Mouse (Mus musculus) frontal cortex, postnatal 10 days (tissue): ENCODE data around the gene Zswim3.

Experiments used
- DNase-seq, 2 experiments: peaks; one replicate each; pipeline ENCODE4 v3.0.0; 2022; ENCODE audit warnings: low spot score in 2 of 2, mixed read lengths in 1 of 2

Zswim3 gene

DNA sequence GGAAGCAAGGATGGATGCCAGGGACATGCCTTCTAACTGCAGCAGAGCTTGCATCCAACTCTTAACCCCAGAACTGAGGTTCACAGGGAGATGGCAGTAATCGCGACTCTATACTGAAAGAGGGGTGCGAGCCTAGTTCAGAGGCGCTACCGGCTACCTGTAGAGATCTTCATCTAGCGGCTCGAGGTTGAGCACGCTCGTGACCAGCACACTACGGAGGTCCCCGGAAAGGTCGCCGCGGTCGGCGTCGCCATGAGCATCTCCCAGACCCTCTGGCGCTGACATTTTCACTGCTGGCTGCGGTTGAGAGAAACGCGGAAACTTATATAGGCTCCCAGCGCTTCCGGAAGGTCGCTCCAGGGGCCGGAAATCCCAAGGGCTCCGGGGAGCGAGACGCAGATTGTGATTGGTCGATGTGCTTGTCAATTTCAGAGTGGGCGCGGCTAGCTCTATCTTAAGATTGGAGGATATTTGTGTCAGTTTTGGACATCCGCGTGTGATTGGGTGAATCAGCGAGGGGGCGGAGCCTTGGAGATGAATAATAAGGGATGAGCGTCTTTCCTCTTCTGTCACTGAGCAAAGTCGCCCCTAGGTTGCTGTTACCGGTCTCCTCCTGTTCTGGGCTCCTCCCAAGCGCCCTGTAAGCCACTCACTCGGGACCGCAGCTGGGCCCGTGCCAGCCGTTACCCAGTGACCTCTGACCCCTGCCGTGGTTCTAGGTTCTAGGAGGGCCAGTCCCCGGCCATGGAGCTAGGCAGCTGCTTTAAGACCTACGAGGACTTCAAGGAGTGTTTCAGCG lies at the start of gene Zswim3, which contains the start of gene Acot8:
Gene Zswim3, plus strand, starts transcription at position 566 of the 799 bp plus-strand sequence.
Gene Acot8, minus strand, starts transcription at position 350 of the 799 bp plus-strand sequence.
- DNase-seq: peak; percentile 98 to 99

- no peak for DNase-seq
These were observed 47.1 kb upstream of the Zswim3 start for GRCm38 (mm10) chr2:164757841-164758240.

DNA sequence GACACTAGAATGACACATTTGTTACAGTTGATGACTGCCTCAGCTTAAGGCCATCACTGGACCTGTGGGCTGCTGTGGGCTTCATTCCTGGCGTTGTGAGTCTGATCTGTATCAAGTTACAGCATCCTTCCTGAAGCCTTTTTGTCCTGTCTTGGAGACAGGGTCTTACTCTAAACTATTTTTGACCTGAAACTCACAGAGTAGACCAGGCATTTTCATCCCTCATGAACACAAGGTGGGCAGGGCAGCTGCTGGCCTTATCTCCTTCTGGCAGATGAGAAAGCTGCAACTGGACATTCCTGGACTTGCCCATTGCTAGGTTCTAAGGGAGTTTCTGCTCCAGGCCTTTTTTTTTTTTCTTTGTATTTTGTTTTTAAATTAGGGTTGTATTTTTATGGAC lies 46.2 kb upstream of the Zswim3 start:
- no peak for DNase-seq

DNA sequence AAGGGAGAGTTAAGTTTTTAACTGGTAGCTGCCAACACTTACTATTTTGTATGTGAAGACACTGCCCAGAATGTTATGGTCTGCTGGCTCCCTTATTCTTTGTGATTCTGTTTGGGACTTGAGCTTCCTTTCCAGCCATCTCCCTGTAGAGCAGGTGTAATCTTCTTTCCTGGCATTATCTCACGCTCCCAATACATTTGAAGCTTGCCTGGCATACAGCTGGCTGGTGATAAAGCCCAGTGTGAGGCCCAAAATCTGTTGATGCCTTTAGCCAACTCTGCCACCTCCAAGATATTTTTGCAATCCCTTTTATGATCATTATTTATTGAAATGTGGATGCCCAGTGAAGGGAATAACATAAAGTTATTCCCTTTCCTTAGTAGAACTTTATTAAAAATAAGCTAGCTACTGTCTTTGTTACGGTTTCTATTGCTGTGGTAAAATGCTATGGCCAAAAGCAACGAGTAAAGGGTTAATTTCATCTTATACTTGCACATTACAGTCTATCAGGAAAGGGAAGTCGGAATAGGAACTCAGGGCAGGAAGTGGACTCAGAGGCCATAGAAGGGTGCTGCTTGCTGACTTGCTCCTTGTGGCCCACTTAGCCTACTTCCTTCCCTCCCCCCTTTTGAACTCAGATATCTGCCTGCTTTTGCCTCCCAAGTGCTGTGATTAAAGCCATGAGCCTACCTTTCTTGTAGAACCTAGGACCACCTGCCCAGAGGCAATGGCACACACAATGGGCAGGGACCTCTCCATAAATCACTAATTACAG lies 44.7 kb upstream of the Zswim3 start:
- no peak for DNase-seq

GRCm38 (mm10) chr2:164761502-164761901 lies 43.4 kb upstream of the Zswim3 start:
- no peak for DNase-seq

- no peak for DNase-seq
These were observed 42.9 kb upstream of the Zswim3 start for GRCm38 (mm10) chr2:164761971-164762370.

GRCm38 (mm10) chr2:164762593-164762992 lies 42.3 kb upstream of the Zswim3 start:
- no peak for DNase-seq

DNA sequence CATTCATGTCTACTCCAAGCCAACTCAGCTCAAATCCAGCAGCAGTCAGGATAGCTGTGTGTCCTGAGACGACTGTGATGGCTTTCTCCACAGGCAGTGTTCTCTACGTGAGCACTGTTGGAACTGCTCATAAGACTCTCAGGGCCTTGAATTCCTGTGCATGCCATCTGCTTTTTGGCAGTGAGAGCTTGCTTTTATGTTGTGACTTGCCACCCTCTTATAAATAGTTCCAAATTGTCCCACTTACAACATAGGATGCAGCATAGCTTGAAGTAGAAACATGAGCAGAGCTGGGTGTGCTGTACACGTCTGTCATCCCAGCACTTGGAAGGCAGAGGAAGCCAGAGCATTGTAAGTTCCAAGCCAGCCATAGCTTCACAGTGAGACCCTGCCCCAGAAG lies 39.1 kb upstream of the Zswim3 start:
- no peak for DNase-seq

DNA sequence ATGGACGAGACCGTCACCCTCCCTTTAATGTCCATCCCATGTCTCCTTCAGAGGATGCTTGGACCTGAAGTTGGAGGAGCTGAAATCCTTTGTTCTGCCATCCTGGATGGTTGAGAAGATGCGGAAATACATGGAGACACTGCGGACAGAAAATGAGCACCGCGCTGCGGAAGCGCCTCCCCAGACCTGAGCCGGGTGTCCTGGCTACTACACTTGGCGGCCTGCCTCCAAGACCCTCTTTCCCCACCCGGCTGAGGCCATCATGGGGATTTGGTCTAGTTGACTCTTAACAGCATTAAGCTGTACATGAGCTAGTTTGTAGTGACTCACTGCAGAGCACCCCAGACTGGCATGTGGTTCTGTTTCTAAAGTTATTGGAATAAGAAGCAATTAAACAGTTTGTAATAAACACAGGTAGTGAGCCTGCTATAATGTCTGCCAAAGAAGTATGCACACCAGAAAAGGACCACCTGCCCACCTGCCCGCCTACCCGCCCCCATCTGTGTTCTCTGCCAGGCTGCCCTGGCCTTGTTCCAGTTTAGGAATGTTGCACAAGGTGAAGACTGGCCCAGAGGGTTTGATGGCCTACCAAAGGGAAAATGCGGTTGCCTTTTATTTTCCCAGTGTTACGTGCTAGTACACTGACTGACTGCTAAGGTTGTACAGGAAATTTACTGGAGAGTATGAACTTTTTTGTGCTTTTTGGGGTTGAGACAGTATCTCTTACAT lies 36.9 kb upstream of the Zswim3 start:
- no peak for DNase-seq

- peak; percentile 98 for DNase-seq
These were observed 35.5 kb upstream of the Zswim3 start, which contains the start of gene Ube2c for GRCm38 (mm10) chr2:164769258-164770037. TSS of gene Ube2c (plus strand) at chr2:164769898.

DNA sequence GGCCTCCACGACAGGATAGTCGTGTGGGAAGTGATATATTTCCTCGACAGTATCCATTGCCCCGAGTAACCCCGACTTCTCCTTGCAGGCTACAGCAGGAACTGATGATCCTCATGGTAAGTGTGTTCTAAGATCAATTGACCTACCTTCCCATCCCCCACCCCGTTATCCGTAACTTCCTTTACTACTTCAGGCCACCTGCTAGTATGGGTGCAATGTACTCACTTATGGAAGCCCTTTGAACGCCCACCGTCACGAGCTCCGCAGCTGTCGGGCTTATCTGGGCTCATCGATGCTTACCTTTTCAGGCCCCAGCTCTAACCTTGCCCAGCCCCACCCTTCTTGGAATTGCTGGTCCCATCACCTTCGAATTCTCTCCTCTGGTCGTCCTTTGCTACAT lies 34.6 kb upstream of the Zswim3 start:
- no peak for DNase-seq

DNA sequence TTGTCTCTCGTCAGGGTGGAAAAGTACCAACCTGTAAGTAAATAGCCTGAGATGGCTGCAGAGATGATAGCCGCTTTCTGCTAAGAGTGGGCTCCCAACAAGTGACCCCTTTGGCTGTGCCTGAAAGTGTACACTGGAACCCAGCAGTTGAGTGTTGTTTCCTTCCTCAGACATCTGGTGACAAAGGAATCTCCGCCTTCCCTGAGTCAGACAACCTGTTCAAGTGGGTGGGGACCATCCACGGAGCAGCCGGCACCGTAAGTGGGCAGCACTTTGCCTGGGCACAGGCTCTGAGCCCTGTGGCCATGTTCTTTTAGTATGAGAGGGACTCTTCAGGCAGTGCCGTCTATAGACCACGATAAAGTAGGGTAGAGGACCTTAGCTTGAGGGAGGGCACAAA lies 33.8 kb upstream of the Zswim3 start:
- no peak for DNase-seq

GRCm38 (mm10) chr2:164773229-164773988 lies 31.5 kb upstream of the Zswim3 start:
- no peak for DNase-seq

DNA sequence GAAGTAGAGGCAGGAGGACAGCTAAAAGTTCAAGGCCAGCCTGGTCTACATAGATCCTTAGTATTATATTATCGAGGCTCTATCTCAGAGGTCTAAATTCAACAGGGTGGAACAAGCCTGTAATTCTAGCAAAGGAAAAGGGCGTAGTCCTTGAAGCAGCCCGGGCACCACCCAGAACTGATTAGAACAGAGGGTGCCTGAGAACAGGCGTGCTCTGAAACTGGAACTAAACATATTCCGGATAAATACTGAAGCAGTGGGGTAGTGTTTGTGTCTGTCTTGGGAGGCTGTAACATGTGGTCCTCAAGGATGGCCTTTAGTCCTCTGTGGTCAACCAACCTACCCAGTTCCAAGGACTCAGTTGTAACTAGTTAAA lies 30.9 kb upstream of the Zswim3 start:
- no peak for DNase-seq

DNA sequence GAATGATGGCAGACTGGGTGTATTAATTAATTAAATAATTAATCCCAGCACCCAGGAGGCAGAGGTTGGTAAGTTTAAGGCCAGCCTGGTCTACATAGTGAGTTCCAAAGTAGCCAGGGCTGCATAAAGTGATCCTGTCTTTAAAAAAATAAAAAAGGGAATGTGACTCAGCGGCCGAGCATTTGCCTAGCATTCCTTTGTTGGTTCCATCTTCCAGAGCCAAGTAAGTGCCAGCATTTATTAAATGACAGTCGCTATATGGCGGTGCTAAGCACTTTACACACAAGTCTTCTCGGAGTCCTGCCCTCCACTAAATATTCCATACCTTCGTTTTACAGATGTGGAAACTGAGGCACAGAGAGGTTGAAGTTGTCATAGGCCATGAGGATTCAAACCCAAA lies 28.8 kb upstream of the Zswim3 start:
- DNase-seq: no peak

DNA sequence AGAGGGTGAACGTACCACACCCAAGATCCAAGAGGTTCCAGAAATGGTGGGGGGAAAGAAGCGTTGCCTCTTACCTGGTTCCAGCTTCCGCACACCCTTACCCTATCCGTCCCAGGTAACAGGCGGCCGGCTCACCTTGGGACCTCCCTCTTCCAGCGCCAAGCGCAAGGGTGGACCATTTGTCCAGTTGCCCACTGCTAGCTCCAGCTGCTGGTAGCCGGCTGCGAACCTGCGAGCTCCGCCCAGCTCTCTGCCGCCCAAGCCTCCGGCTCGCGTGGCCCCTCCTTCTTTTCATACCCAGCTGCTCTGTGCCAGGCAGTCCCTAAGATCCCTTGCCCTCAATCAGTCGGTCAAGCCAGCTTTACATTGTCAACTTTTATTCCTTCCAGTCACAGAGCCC lies 28.1 kb upstream of the Zswim3 start:
- no peak for DNase-seq

GRCm38 (mm10) chr2:164777246-164778014 lies 27.5 kb upstream of the Zswim3 start:
- no peak for DNase-seq

- no peak for DNase-seq
These were observed 26.9 kb upstream of the Zswim3 start for GRCm38 (mm10) chr2:164778015-164778287.

GRCm38 (mm10) chr2:164778809-164779208 lies 26.1 kb upstream of the Zswim3 start:
- no peak for DNase-seq

DNA sequence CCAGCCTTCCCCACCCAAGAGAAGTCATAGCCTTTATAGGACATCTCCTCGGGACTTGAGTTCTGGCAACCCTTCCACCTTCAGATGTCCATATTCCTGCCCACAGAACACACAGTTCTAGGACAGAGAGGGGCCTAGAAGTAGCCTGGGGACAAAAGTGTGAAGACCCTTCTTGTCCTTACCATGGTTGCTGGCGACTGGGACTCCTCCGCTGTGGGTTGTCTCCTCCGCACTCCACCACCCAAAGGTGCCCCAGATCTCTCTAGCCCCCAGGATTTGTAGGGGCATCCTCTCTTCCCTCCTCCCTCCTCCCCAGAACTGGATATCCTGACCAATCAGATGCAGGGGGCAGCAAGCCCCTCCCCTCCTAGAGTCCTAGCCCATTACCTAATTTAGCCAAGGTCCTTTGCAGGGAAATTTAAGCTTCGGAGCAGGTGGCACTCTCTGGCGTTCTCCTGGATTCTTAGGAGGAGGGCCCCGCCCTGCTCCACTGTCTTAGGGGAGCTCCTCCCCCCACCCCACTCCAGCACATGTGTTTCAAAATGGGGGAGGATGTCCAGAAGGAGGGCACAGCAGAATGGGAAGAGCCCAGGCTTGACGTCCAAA lies 25.3 kb upstream of the Zswim3 start, which contains the start of gene Tnnc2:
Gene Tnnc2, minus strand, starts transcription at position 487 of the 606 bp plus-strand sequence.
- no peak for DNase-seq
